ENCODE assay signal across 22 mouse cellular contexts in genomic region chr1:161099721-161100405, GRCm38 (mm10). TPM values are rescaled to one million over a fixed set of nuclear protein-coding genes. Genes with fewer than 3 reads are reported as not detected.
"Had no signal": no experiment of that assay in that cellular context is flagged by ENCODE, and none has a peak within 500 bp of the region (broad histone marks: within the 10 kb centered on the region; RNA-seq: fewer than 3 reads in every experiment).

No protein-coding gene starts in this region.

- H3K4me2 ChIP-seq: midbrain, embryonic 11.5 days; midbrain, embryonic 15.5 days; neural tube, embryonic 13.5 days; stomach, embryonic 15.5 days had no signal

- H3K27me3 ChIP-seq: midbrain, embryonic 15.5 days; neural tube, embryonic 13.5 days; stomach, embryonic 15.5 days had no signal

- H3K9me3 ChIP-seq: limb, embryonic 10.5 days; midbrain, embryonic 15.5 days; neural tube, embryonic 13.5 days; stomach, embryonic 15.5 days had no signal

- ATAC-seq: intestine, postnatal 0 days; lung, postnatal 0 days; midbrain, embryonic 15.5 days had no signal

- DNase-seq: kidney, adult 8-10 months; kidney, postnatal 25 days; lung, adult 2 months; lung, postnatal 36 days; retina, postnatal 1 day; right cerebral cortex, postnatal 4 days; spleen, adult 18-20 months; thymus, adult 2 months; thymus, postnatal 25 days had no signal

- H3K27ac ChIP-seq: left cerebral cortex, adult 2 months; limb, embryonic 10.5 days; midbrain, embryonic 15.5 days; neural tube, embryonic 13.5 days; stomach, embryonic 15.5 days had no signal

- H3K4me1 ChIP-seq: limb, embryonic 10.5 days; midbrain, embryonic 15.5 days; neural tube, embryonic 13.5 days; stomach, embryonic 15.5 days had no signal

- H3K9ac ChIP-seq: midbrain, embryonic 15.5 days; neural tube, embryonic 13.5 days; stomach, embryonic 15.5 days had no signal

- H3K4me3 ChIP-seq: left cerebral cortex, adult 2 months; limb, embryonic 10.5 days; midbrain, embryonic 15.5 days; neural tube, embryonic 13.5 days; stomach, embryonic 15.5 days had no signal

RNA-seq across cellular contexts. Expression of gene Ankrd45, which starts 42.6 kb away (rescaled TPM):
- total RNA-seq: megakaryocyte, adult 5-6 weeks had no signal

RNA-seq across cellular contexts. Expression of gene Tex50, which starts 59.3 kb away (rescaled TPM):
- total RNA-seq: layer of hippocampus, postnatal 25 days; left cerebral cortex, adult 2 months; left cerebral cortex, postnatal 14 days; megakaryocyte, adult 5-6 weeks had no signal
- polyA plus RNA-seq: intestine, postnatal 0 days; limb, embryonic 14.5 days; lung, adult 2 months; lung, postnatal 0 days; midbrain, embryonic 11.5 days; stomach, embryonic 15.5 days; thymus, adult 2 months; urinary bladder, adult 2 months had no signal
